Mouse (Mus musculus) liver, embryonic 14.5 days (tissue): ENCODE results near the gene Zfp933.

Experiments
- CTCF ChIP-seq: IDR thresholded peaks from 2 replicates; pipeline ENCODE4 v1.5.1; 2016; ENCODE audit warnings: antibody characterized with exemption, low read depth, control low read depth
- EP300 ChIP-seq: IDR thresholded peaks from 2 replicates; pipeline ENCODE4 v1.6.1; 2016; ENCODE audit warnings: antibody characterized with exemption, low read depth

DNA sequence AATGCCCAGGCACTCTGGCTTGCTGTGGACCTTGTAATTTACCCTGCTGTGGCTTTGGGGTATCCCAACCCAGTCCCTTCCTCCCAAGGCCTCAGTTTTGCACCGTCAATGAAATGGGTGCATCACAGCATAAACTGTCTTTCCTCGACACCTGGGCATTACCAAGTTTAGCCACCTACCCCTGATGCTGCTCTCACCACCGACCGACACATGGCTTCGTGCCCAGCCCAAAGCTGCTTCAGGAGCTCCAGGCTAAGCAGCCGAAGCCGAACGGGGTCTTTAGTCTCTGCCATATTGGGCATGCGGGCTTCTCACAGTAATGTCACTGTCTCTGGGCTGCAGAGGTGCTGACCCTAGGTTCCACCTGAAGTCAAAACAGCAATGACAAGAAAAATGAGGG lies 17.9 kb upstream of the Zfp933 start:
- TF ChIP-seq CTCF (no peak), EP300 (no peak)
